Mouse (Mus musculus): ENCODE measurements at regions not wholly inside any gene's neighbourhood (a gene's known extent, or its start where the extent isn't known, plus 50 kb on each side); places are given as distances from the start of the nearest gene placed in this dataset.
"Not testable (repeated sequence)": the region's sequence is repeated elsewhere in the genome, so short reads cannot be mapped to it uniquely, and the experiment has no call there.

DNA sequence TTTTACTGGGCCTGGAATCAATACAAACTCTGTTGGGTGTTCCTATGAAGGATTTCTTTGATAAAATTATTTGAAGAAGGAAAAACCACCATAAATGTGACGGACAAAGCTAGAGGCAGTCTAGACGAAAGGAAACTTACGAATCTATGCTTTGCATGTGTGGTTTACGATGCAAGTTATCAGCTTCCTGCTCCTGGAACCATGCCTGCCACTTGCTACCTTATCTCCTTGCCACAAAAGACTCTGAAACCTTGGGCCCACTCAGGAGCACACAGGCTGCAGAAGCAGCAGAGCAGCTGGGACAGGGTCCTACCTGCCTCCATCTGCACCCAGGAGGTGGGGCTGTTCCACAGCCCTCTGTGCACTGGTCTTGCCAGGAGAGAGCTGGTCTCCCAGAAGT lies 287.5 kb downstream of the Arl6ip6 start:
- not testable (repeated sequence) for H3K4me2 ChIP-seq (replicated peaks; ENCODE audit: low read depth); H3K9me3 ChIP-seq (ENCODE audit: control insufficient read depth, low read length); H3K27me3 ChIP-seq (ENCODE audit: control insufficient read depth, insufficient read depth, low read length); H3K4me1 ChIP-seq (replicated peaks; ENCODE audit: control insufficient read depth, insufficient read depth); H3K9ac ChIP-seq (ENCODE audit: low read length); H3K4me3 ChIP-seq (ENCODE audit: low read depth, low read length); DNase-seq (ENCODE audit: low spot score); ATAC-seq (ENCODE audit: low FRiP score, low TSS enrichment); H3K36me3 ChIP-seq (ENCODE audit: control insufficient read depth, insufficient read depth, low read length); H3K27ac ChIP-seq (replicated peaks)
- 0 out of 2 replicates have a peak, but pooled peaks have one; percentile 6 for TF ChIP-seq CTCF (IDR thresholded peaks at IDR 0.05; ENCODE audit: low read depth)
- WGBS = 64% methylated on average over 4 of the region's 4 CpGs

GRCm38 (mm10) chr2:53488301-53488700 lies 296.8 kb downstream of the Arl6ip6 start:
- DNase-seq (ENCODE audit: low spot score) = no peak
- no peak overlapping the region for H3K4me3 ChIP-seq (ENCODE audit: low read depth, low read length)
- no peak for ATAC-seq (ENCODE audit: low FRiP score, low TSS enrichment)
- no peak overlapping the region for H3K27ac ChIP-seq (replicated peaks)
- 78% methylated on average over 1 of the region's 1 CpGs for WGBS
- no peak for TF ChIP-seq CTCF (IDR thresholded peaks at IDR 0.05; ENCODE audit: low read depth)
- no peak for TF ChIP-seq EP300 (optimal IDR thresholded peaks at IDR 0.05)
- no peaks in the 10 kb centered on the region for H3K4me1 ChIP-seq (replicated peaks; ENCODE audit: control insufficient read depth, insufficient read depth)
- no peaks in the 10 kb centered on the region for H3K9me3 ChIP-seq (ENCODE audit: control insufficient read depth, low read length)
- H3K4me2 ChIP-seq (replicated peaks; ENCODE audit: low read depth) = no peak overlapping the region
- H3K36me3 ChIP-seq (ENCODE audit: control insufficient read depth, insufficient read depth, low read length) = no peaks in the 10 kb centered on the region
- H3K9ac ChIP-seq (ENCODE audit: low read length) = no peak overlapping the region
- H3K27me3 ChIP-seq (ENCODE audit: control insufficient read depth, insufficient read depth, low read length) = no peaks in the 10 kb centered on the region

GRCm38 (mm10) chr2:53490805-53491585 lies 299.5 kb downstream of the Arl6ip6 start:
- no peak for DNase-seq (ENCODE audit: low spot score)
- Histone ChIP-seq H3K4me3 (ENCODE audit: low read depth, low read length) (no peak overlapping the region), H3K27ac (replicated peaks) (no peak overlapping the region), H3K36me3 (ENCODE audit: control insufficient read depth, insufficient read depth, low read length) (no peaks in the 10 kb centered on the region), H3K4me1 (replicated peaks; ENCODE audit: control insufficient read depth, insufficient read depth) (no peaks in the 10 kb centered on the region), H3K9ac (ENCODE audit: low read length) (no peak overlapping the region), H3K9me3 (ENCODE audit: control insufficient read depth, low read length) (no peaks in the 10 kb centered on the region), H3K27me3 (ENCODE audit: control insufficient read depth, insufficient read depth, low read length) (no peaks in the 10 kb centered on the region), H3K4me2 (replicated peaks; ENCODE audit: low read depth) (no peak overlapping the region)
- WGBS = 68% methylated on average over 4 of the region's 4 CpGs
- no peak for ATAC-seq (ENCODE audit: low FRiP score, low TSS enrichment)
- no peak for TF ChIP-seq CTCF (IDR thresholded peaks at IDR 0.05; ENCODE audit: low read depth)
- no peak for TF ChIP-seq EP300 (optimal IDR thresholded peaks at IDR 0.05)

DNA sequence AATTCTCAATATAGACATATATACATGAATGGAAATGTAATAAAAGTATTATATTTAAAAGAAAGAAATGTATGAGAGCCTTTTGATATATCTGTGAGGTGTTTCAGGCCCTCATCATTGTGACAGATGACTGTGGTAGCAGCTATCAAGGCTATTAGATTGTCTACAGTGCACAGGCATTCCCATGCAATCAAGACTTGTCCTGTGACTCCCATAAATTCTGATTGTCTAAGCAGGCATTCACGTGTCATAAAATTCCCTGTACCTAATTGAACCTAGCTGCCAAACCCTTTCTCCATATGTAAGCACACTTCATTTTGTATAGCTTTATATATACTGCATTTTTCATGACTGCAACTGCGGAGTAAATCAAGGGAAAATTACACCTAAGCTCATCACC lies 301.3 kb downstream of the Arl6ip6 start:
- ATAC-seq (ENCODE audit: low FRiP score, low TSS enrichment) = no peak
- H3K4me3 ChIP-seq (ENCODE audit: low read depth, low read length) = no peak overlapping the region
- H3K4me2 ChIP-seq (replicated peaks; ENCODE audit: low read depth) = no peak overlapping the region
- no peaks in the 10 kb centered on the region for H3K4me1 ChIP-seq (replicated peaks; ENCODE audit: control insufficient read depth, insufficient read depth)
- H3K9me3 ChIP-seq (ENCODE audit: control insufficient read depth, low read length) = no peaks in the 10 kb centered on the region
- no peak for DNase-seq (ENCODE audit: low spot score)
- no peaks in the 10 kb centered on the region for H3K27me3 ChIP-seq (ENCODE audit: control insufficient read depth, insufficient read depth, low read length)
- WGBS = 76% methylated on average over 2 of the region's 2 CpGs
- no peak overlapping the region for H3K27ac ChIP-seq (replicated peaks)
- H3K9ac ChIP-seq (ENCODE audit: low read length) = no peak overlapping the region
- TF ChIP-seq CTCF (IDR thresholded peaks at IDR 0.05; ENCODE audit: low read depth) = no peak
- no peak for TF ChIP-seq EP300 (optimal IDR thresholded peaks at IDR 0.05)
- H3K36me3 ChIP-seq (ENCODE audit: control insufficient read depth, insufficient read depth, low read length) = no peaks in the 10 kb centered on the region

DNA sequence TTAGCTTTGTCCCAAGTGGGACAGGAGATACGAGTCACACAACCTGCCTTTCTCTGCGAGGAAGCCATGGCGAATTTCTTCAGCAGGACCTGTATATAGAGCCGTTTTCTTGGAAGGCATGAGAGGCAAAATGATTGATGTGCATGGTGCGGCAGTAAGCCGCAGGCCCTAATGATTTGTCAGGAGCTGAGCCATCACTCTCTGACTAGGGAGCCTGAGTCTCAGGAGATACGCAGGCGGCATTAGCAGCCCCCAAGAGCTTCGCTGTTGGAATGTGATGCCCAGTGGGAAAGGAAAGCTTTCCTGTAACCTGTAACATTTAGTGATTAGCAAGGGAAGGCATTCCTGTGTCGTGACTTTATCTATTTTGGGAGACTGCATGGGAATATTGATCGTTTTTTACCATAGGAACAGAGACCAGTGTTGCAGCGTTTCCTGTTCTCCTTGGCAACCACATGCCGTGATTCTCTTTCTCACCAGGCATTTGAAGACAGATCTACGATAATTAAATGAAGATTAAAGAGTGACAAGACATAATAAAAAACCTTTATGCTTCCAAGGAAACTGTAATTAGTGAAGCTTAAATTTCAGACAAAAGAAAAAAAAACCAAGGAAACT lies 310.2 kb downstream of the Arl6ip6 start:
- Histone ChIP-seq H3K27me3 (ENCODE audit: control insufficient read depth, insufficient read depth, low read length) (no peaks in the 10 kb centered on the region), H3K27ac (replicated peaks) (no peak overlapping the region), H3K4me2 (replicated peaks; ENCODE audit: low read depth) (no peak overlapping the region), H3K9me3 (ENCODE audit: control insufficient read depth, low read length) (no peaks in the 10 kb centered on the region), H3K36me3 (ENCODE audit: control insufficient read depth, insufficient read depth, low read length) (no peaks in the 10 kb centered on the region), H3K4me1 (replicated peaks; ENCODE audit: control insufficient read depth, insufficient read depth) (no peaks in the 10 kb centered on the region), H3K9ac (ENCODE audit: low read length) (no peak overlapping the region), H3K4me3 (ENCODE audit: low read depth, low read length) (no peak overlapping the region)
- 33% methylated on average over 14 of the region's 14 CpGs for WGBS
- ATAC-seq (ENCODE audit: low FRiP score, low TSS enrichment) = no peak
- TF ChIP-seq CTCF (IDR thresholded peaks at IDR 0.05; ENCODE audit: low read depth) (no peak), EP300 (optimal IDR thresholded peaks at IDR 0.05) (no peak)
- no peak for DNase-seq (ENCODE audit: low spot score)

DNA sequence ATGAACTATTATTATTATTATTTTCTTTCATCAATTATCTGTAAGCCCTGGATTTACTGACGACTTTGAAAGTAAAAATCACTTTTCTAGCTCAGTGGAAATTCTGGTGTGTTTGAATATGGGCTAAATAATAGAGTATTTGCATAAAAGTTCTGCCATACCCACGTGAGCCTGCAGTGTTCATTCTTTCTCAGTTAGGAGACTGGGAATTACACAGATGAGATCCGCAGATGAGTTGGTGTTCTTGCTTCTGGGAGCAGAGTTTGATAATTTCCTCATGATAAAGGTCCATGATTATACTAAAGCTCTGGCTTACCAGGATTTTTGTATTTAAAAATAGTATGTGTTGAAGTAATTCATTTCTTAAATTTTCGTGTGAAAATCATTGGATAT lies 310.7 kb downstream of the Arl6ip6 start:
- Histone ChIP-seq H3K9ac (ENCODE audit: low read length) (no peak overlapping the region), H3K27me3 (ENCODE audit: control insufficient read depth, insufficient read depth, low read length) (no peaks in the 10 kb centered on the region), H3K36me3 (ENCODE audit: control insufficient read depth, insufficient read depth, low read length) (no peaks in the 10 kb centered on the region), H3K9me3 (ENCODE audit: control insufficient read depth, low read length) (no peaks in the 10 kb centered on the region), H3K4me2 (replicated peaks; ENCODE audit: low read depth) (no peak overlapping the region), H3K4me1 (replicated peaks; ENCODE audit: control insufficient read depth, insufficient read depth) (no peaks in the 10 kb centered on the region), H3K4me3 (ENCODE audit: low read depth, low read length) (no peak overlapping the region), H3K27ac (replicated peaks) (no peak overlapping the region)
- 55% methylated on average over 4 of the region's 4 CpGs for WGBS
- TF ChIP-seq CTCF (IDR thresholded peaks at IDR 0.05; ENCODE audit: low read depth) (no peak), EP300 (optimal IDR thresholded peaks at IDR 0.05) (no peak)
- DNase-seq (ENCODE audit: low spot score) (no peak), ATAC-seq (ENCODE audit: low FRiP score, low TSS enrichment) (no peak)
